Mouse (Mus musculus) embryonic facial prominence, embryonic 15.5 days (tissue): ENCODE results near the gene Cilp. TPM values are rescaled to one million over a fixed set of nuclear protein-coding genes. Genes with fewer than 3 reads are reported as not detected.

Experiments used
- ATAC-seq: fragments of 200-750 bp; cut with Nextera tagmentation; 2 replicates; pipeline ENCODE4 v1.8.0; 2017; ENCODE audit warnings: low read depth, moderate TSS enrichment; ENCODE audit not compliant: insufficient number of reproducible peaks, low FRiP score, low TSS enrichment
- H3K27ac ChIP-seq: fragments of 300-500 bp; sonication (generic); replicated peaks from 2 replicates; pipeline ENCODE4 v1.5.1; 2015; ENCODE audit warnings: mild to moderate bottlenecking, inconsistent platforms
- H3K27me3 ChIP-seq: fragments of 300-500 bp; sonication (generic); 2 replicates; pipeline ENCODE4 v1.6.1; 2015; ENCODE audit warnings: inconsistent platforms
- H3K36me3 ChIP-seq: fragments of 300-500 bp; sonication (generic); 2 replicates; pipeline ENCODE4 v1.6.1; 2015; ENCODE audit warnings: mild to moderate bottlenecking, inconsistent platforms
- H3K4me1 ChIP-seq: fragments of 300-500 bp; sonication (generic); 2 replicates; pipeline ENCODE4 v1.6.1; 2015; ENCODE audit warnings: inconsistent platforms
- H3K4me2 ChIP-seq: fragments of 300-500 bp; sonication (generic); replicated peaks from 2 replicates; pipeline ENCODE4 v1.6.1; 2015; ENCODE audit warnings: mild to moderate bottlenecking, inconsistent platforms
- H3K4me3 ChIP-seq: fragments of 300-500 bp; sonication (generic); replicated peaks from 2 replicates; pipeline ENCODE4 v1.5.1; 2015; ENCODE audit warnings: mild to moderate bottlenecking, inconsistent platforms
- H3K9ac ChIP-seq: fragments of 300-500 bp; sonication (generic); 2 replicates; pipeline ENCODE4 v1.6.1; 2015; ENCODE audit warnings: inconsistent platforms
- H3K9me3 ChIP-seq: fragments of 300-500 bp; sonication (generic); replicated peaks from 2 replicates; pipeline ENCODE4 v1.6.1; 2016; ENCODE audit warnings: inconsistent platforms
- WGBS: fragments of 180-500 bp; shearing (Covaris S2); methylation state at CpG from one replicate; pipeline ENCODE4 v1.1.7; 2015; 5-methylcytosine and 5-hydroxymethylcytosine counted together
- polyA plus RNA-seq: library from polyadenylated mRNA; unstranded; fragments of >200 nt; fragmentation: Nextera tagmentation; extraction: Ambion mirVana; gene quantifications from 2 replicates; pipeline ENCODE4 v1.2.1, GENCODE M21; 2015

Gene Cilp
- polyA plus RNA-seq, 1 experiment from 2014 or later, result 2.6 TPM

GRCm38 (mm10) chr9:65234734-65235133, 30.2 kb upstream of the Cilp start:
- 60% methylated on average over 3 of the region's 3 CpGs for WGBS

GRCm38 (mm10) chr9:65235601-65236000, 29.4 kb upstream of the Cilp start:
- 29% methylated on average over 1 of the region's 1 CpGs for WGBS
- Histone ChIP-seq H3K4me2 (no peak overlapping the region), H3K9ac (no peak overlapping the region), H3K27ac (no peak overlapping the region), H3K27me3 (no peaks in the 10 kb centered on the region), H3K36me3 (no peaks in the 10 kb centered on the region), H3K9me3 (no peaks in the 10 kb centered on the region), H3K4me3 (no peak overlapping the region), H3K4me1 (peaks cover 20% of the 10 kb centered on the region)
- no peak for ATAC-seq

More at GRCm38 (mm10) chr9:65234734-65235133, 30.2 kb upstream of the Cilp start:
- no peak overlapping the region for H3K4me3 ChIP-seq
- no peaks in the 10 kb centered on the region for H3K27me3 ChIP-seq
- no peaks in the 10 kb centered on the region for H3K9me3 ChIP-seq
- H3K36me3 ChIP-seq, result peaks cover 4% of the 10 kb centered on the region; the same call in 1 of the 2 replicates
- peaks cover 20% of the 10 kb centered on the region for H3K4me1 ChIP-seq
- no peak overlapping the region for H3K4me2 ChIP-seq
- H3K9ac ChIP-seq, result no peak overlapping the region
- ATAC-seq, result no peak
- no peak overlapping the region for H3K27ac ChIP-seq

GRCm38 (mm10) chr9:65237616-65238015, 27.4 kb upstream of the Cilp start:
- Histone ChIP-seq H3K4me1 (peaks cover 10% of the 10 kb centered on the region), H3K27ac (peak overlapping the region; percentile 40; the same call in 1 of the 2 replicates), H3K4me2 (no peak overlapping the region), H3K9ac (no peak overlapping the region), H3K27me3 (no peaks in the 10 kb centered on the region), H3K9me3 (no peaks in the 10 kb centered on the region), H3K36me3 (no peaks in the 10 kb centered on the region), H3K4me3 (no peak overlapping the region)
- whole genome bisulfite sequencing, result 65% methylated on average over 11 of the region's 11 CpGs
- no peak for ATAC-seq

GRCm38 (mm10) chr9:65238191-65238760, 26.7 kb upstream of the Cilp start:
- Histone ChIP-seq H3K4me2 (no peak overlapping the region), H3K27ac (peak overlapping the region; percentile 55; the same call in 1 of the 2 replicates), H3K4me3 (no peak overlapping the region), H3K4me1 (peaks cover 15% of the 10 kb centered on the region), H3K27me3 (no peaks in the 10 kb centered on the region), H3K9ac (no peak overlapping the region), H3K9me3 (no peaks in the 10 kb centered on the region), H3K36me3 (no peaks in the 10 kb centered on the region)
- 38% methylated on average over 13 of the region's 13 CpGs for WGBS
- ATAC-seq, result no peak

- Histone ChIP-seq H3K27me3 (no peaks in the 10 kb centered on the region), H3K9ac (no peak overlapping the region), H3K4me2 (no peak overlapping the region), H3K27ac (peak overlapping the region; percentile 55; the same call in 1 of the 2 replicates), H3K4me3 (no peak overlapping the region), H3K9me3 (no peaks in the 10 kb centered on the region), H3K4me1 (peaks cover 22% of the 10 kb centered on the region), H3K36me3 (no peaks in the 10 kb centered on the region)
- no peak for ATAC-seq
- 73% methylated on average over 4 of the region's 4 CpGs for WGBS
Measured at GRCm38 (mm10) chr9:65239176-65239575, 25.8 kb upstream of the Cilp start.

- peaks cover 24% of the 10 kb centered on the region for H3K4me1 ChIP-seq
- H3K4me3 ChIP-seq, result no peak overlapping the region
- 87% methylated on average over 5 of the region's 5 CpGs for WGBS
- no peak overlapping the region for H3K9ac ChIP-seq
- no peak for ATAC-seq
- no peaks in the 10 kb centered on the region for H3K36me3 ChIP-seq
- H3K9me3 ChIP-seq, result no peaks in the 10 kb centered on the region
- H3K27me3 ChIP-seq, result no peaks in the 10 kb centered on the region
- H3K27ac ChIP-seq, result 0 out of 2 replicates have a peak overlapping the region, but pooled peaks have one; percentile 55
- no peak overlapping the region for H3K4me2 ChIP-seq
Measured at GRCm38 (mm10) chr9:65239731-65240130, 25.2 kb upstream of the Cilp start.

- Histone ChIP-seq H3K27ac (no peak overlapping the region), H3K27me3 (no peaks in the 10 kb centered on the region), H3K4me2 (no peak overlapping the region), H3K36me3 (no peaks in the 10 kb centered on the region), H3K9me3 (no peaks in the 10 kb centered on the region), H3K9ac (no peak overlapping the region), H3K4me3 (no peak overlapping the region), H3K4me1 (peaks cover 24% of the 10 kb centered on the region)
- 72% methylated on average over 3 of the region's 3 CpGs for WGBS
- no peak for ATAC-seq
Measured at GRCm38 (mm10) chr9:65240587-65240986, 24.4 kb upstream of the Cilp start.

- ATAC-seq, result no peak
- Histone ChIP-seq H3K9me3 (no peaks in the 10 kb centered on the region), H3K4me1 (peaks cover 24% of the 10 kb centered on the region), H3K27ac (no peak overlapping the region), H3K4me3 (no peak overlapping the region), H3K9ac (no peak overlapping the region), H3K27me3 (no peaks in the 10 kb centered on the region), H3K36me3 (no peaks in the 10 kb centered on the region), H3K4me2 (no peak overlapping the region)
- 56% methylated on average over 5 of the region's 5 CpGs for WGBS
Measured at GRCm38 (mm10) chr9:65241973-65242372, 23.0 kb upstream of the Cilp start.

GRCm38 (mm10) chr9:65243249-65243648, 21.7 kb upstream of the Cilp start:
- H3K27me3 ChIP-seq, result no peaks in the 10 kb centered on the region
- 49% methylated on average over 4 of the region's 4 CpGs for WGBS
- peak; percentile 36; the same call in 1 of the 2 replicates for ATAC-seq
- H3K36me3 ChIP-seq, result no peaks in the 10 kb centered on the region
- no peak overlapping the region for H3K4me3 ChIP-seq
- H3K9ac ChIP-seq, result no peak overlapping the region
- H3K27ac ChIP-seq, result peak overlapping the region; percentile 29; the same call in 1 of the 2 replicates
- H3K4me1 ChIP-seq, result peaks cover 24% of the 10 kb centered on the region
- no peaks in the 10 kb centered on the region for H3K9me3 ChIP-seq
- H3K4me2 ChIP-seq, result no peak overlapping the region

GRCm38 (mm10) chr9:65244036-65244806, 20.8 kb upstream of the Cilp start:
- H3K9me3 ChIP-seq, result no peaks in the 10 kb centered on the region
- H3K27me3 ChIP-seq, result no peaks in the 10 kb centered on the region
- ATAC-seq, result 0 out of 2 replicates have a peak, but pooled peaks have one; percentile 17
- no peak overlapping the region for H3K9ac ChIP-seq
- no peak overlapping the region for H3K4me3 ChIP-seq
- peaks cover 22% of the 10 kb centered on the region for H3K4me1 ChIP-seq
- H3K27ac ChIP-seq, result no peak overlapping the region
- WGBS, result 42% methylated on average over 9 of the region's 9 CpGs
- H3K4me2 ChIP-seq, result no peak overlapping the region
- no peaks in the 10 kb centered on the region for H3K36me3 ChIP-seq

GRCm38 (mm10) chr9:65247502-65248376, 17.2 kb upstream of the Cilp start:
- ATAC-seq, result no peak
- WGBS, result 69% methylated on average over 16 of the region's 16 CpGs

More at GRCm38 (mm10) chr9:65247502-65248376, 17.2 kb upstream of the Cilp start:
- Histone ChIP-seq H3K4me1 (peaks cover 22% of the 10 kb centered on the region), H3K9ac (no peak overlapping the region), H3K9me3 (no peaks in the 10 kb centered on the region), H3K36me3 (no peaks in the 10 kb centered on the region), H3K27me3 (no peaks in the 10 kb centered on the region), H3K4me3 (no peak overlapping the region), H3K4me2 (no peak overlapping the region), H3K27ac (no peak overlapping the region)
